Mouse (Mus musculus) forebrain, embryonic 10.5 days (tissue): Measurements from ENCODE around the gene Cops7b. TPM values are rescaled to one million over a fixed set of nuclear protein-coding genes. Genes with fewer than 3 reads are reported as not detected.

Source experiments
- DNase-seq: peaks from one replicate; pipeline ENCODE4 v3.0.0-alpha.2; 2017; ENCODE audit warnings: low spot score; ENCODE audit errors: extremely low spot score
- H3K27ac ChIP-seq: fragments of 300-500 bp; sonication (generic); 2 replicates; pipeline ENCODE4 v1.5.1; 2016; ENCODE audit warnings: mild to moderate bottlenecking
- H3K27me3 ChIP-seq: fragments of 300-500 bp; sonication (generic); 2 replicates; pipeline ENCODE4 v1.6.1; 2016; ENCODE audit warnings: mild to moderate bottlenecking; ENCODE audit not compliant: poor library complexity, severe bottlenecking
- H3K36me3 ChIP-seq: fragments of 300-500 bp; sonication (generic); replicated peaks from 2 replicates; pipeline ENCODE4 v1.6.1; 2016; ENCODE audit warnings: mild to moderate bottlenecking, moderate library complexity
- H3K4me1 ChIP-seq: fragments of 300-500 bp; sonication (generic); 2 replicates; pipeline ENCODE4 v1.6.1; 2016
- H3K4me3 ChIP-seq: fragments of 300-500 bp; sonication (generic); 2 replicates; pipeline ENCODE4 v1.5.1; 2016; ENCODE audit warnings: mild to moderate bottlenecking, moderate library complexity
- H3K9me3 ChIP-seq: fragments of 300-500 bp; sonication (generic); 2 replicates; pipeline ENCODE4 v1.6.1; 2016; ENCODE audit warnings: mild to moderate bottlenecking, moderate library complexity
- WGBS: fragments of 180-500 bp; shearing (Covaris S2); methylation state at CpG from one replicate; pipeline ENCODE4 v1.1.7; 2016; 5-methylcytosine and 5-hydroxymethylcytosine counted together
- polyA plus RNA-seq: library from polyadenylated mRNA; unstranded; fragments of >200 nt; fragmentation: Nextera tagmentation; extraction: Ambion mirVana; gene quantifications from 2 replicates; pipeline ENCODE4 v1.2.1, GENCODE M21; 2016

Gene Cops7b
- polyA plus RNA-seq, 1 experiment from 2014 or later: 75.9 TPM

DNA sequence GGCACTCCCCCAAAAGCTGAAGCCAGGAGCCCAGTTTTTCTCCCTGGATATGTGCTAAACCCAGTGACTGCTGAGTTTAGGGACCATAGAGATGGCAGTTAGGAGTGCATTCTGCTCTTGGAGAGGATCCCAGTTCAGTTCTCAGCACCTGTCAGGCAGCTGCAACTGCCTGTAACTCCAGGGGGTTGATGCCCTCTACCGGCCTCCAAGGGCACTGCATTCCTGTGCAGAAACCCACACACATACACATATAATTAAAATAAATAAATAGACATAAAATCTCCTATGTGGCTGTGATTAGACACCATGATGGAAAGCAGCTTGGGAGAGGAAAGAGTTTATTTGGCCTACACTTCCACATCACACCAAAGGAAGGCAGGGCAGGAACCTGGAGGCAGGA is 29.4 kb downstream of the Cops7b start:
- 69% methylated on average over 1 of the region's 1 CpGs for WGBS
- no peak for DNase-seq
- no peaks in the 10 kb centered on the region for H3K27me3 ChIP-seq
- H3K9me3 ChIP-seq: no peaks in the 10 kb centered on the region
- H3K36me3 ChIP-seq: peaks cover 17% of the 10 kb centered on the region
- H3K27ac ChIP-seq: no peak overlapping the region
- no peaks in the 10 kb centered on the region for H3K4me1 ChIP-seq
- no peak overlapping the region for H3K4me3 ChIP-seq

DNA sequence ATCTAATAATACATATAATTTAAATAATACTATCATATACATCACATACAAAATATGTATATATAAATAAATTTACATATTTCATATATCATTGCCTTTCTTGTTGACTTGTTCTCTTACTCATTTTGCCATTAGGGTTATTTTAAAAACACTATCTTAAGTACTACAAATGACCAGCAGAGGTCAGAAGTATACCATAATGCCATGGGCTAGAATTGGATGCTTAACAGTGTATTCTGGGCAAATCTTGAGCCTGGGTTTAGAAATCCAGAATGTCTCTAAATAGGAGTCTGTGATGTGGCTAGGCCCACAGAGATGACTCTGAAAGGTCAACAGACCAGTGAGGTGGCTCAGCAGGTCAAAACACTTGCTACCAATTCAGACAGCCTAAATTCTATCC is 31.6 kb downstream of the Cops7b start:
- Histone ChIP-seq H3K27me3 (no peaks in the 10 kb centered on the region), H3K27ac (no peak overlapping the region), H3K9me3 (no peaks in the 10 kb centered on the region), H3K4me3 (no peak overlapping the region), H3K36me3 (peaks cover 5% of the 10 kb centered on the region), H3K4me1 (no peaks in the 10 kb centered on the region)
- DNase-seq: no peak

- WGBS: 61% methylated on average over 10 of the region's 10 CpGs
Measured at GRCm38 (mm10) chr1:86618454-86619125, 35.9 kb downstream of the Cops7b start.

DNA sequence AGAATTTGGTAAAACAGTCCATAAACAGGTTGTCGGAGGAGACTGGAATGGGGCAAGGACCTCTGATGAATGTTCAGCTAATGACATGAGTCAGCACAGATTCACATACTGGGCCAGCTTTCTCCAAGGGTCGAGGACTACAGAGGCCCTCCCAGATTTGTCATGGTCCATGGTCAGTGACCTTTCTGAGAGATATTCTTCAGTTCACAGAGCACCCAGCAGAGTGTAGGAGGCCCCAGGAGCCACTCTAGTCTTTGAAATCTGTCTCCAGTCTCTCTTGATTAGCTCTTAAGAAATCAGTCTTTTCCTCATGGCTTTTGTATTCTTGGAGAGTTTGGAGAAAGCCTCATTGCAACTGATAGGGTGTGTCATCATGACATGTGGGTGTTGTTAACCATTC is 39.6 kb downstream of the Cops7b start:
- 73% methylated on average over 2 of the region's 2 CpGs for WGBS
- Histone ChIP-seq H3K4me1 (no peaks in the 10 kb centered on the region), H3K36me3 (no peaks in the 10 kb centered on the region), H3K9me3 (no peaks in the 10 kb centered on the region), H3K4me3 (no peak overlapping the region), H3K27ac (no peak overlapping the region), H3K27me3 (no peaks in the 10 kb centered on the region)
- no peak for DNase-seq

More at GRCm38 (mm10) chr1:86618454-86619125, 35.9 kb downstream of the Cops7b start:
- Histone ChIP-seq H3K27ac (no peak overlapping the region), H3K36me3 (no peaks in the 10 kb centered on the region), H3K4me3 (no peak overlapping the region), H3K4me1 (no peaks in the 10 kb centered on the region), H3K9me3 (no peaks in the 10 kb centered on the region), H3K27me3 (no peaks in the 10 kb centered on the region)
- peak; percentile 39 for DNase-seq

- WGBS: 80% methylated on average over 16 of the region's 16 CpGs
- Histone ChIP-seq H3K27ac (no peak overlapping the region), H3K9me3 (no peaks in the 10 kb centered on the region), H3K4me3 (no peak overlapping the region), H3K27me3 (no peaks in the 10 kb centered on the region), H3K4me1 (no peaks in the 10 kb centered on the region), H3K36me3 (no peaks in the 10 kb centered on the region)
- DNase-seq: no peak
Measured at GRCm38 (mm10) chr1:86623001-86624000, 40.6 kb downstream of the Cops7b start.

DNA sequence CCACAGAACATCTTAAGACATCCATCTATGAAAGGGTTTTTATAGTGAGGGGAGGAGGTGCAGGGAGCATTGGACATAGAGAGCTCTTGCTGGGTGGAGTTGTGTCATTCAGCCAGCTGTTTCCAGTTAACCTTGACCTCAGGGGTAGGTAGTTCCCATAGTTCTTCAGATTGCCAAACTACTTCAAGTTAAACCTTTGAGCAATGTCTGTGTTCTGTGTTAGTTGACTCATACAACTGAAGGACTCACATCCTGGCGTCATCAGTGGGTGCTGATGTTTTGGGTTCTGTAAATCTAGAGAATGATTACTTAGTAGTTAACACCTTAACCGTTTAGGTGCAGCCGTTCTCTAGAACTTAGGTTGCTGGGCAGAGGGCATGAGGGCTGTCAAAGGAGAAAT is 45.6 kb downstream of the Cops7b start:
- DNase-seq: no peak
- Histone ChIP-seq H3K4me1 (peaks cover 4% of the 10 kb centered on the region), H3K36me3 (no peaks in the 10 kb centered on the region), H3K9me3 (no peaks in the 10 kb centered on the region), H3K4me3 (no peak overlapping the region), H3K27ac (no peak overlapping the region), H3K27me3 (no peaks in the 10 kb centered on the region)
- 80% methylated on average over 3 of the region's 3 CpGs for WGBS

GRCm38 (mm10) chr1:86629936-86630335 is 47.2 kb downstream of the Cops7b start:
- H3K4me1 ChIP-seq: peaks cover 18% of the 10 kb centered on the region
- no peak overlapping the region for H3K4me3 ChIP-seq
- no peak overlapping the region for H3K27ac ChIP-seq
- no peaks in the 10 kb centered on the region for H3K36me3 ChIP-seq
- DNase-seq: no peak
- WGBS: 65% methylated on average over 4 of the region's 4 CpGs
- H3K27me3 ChIP-seq: no peaks in the 10 kb centered on the region
- H3K9me3 ChIP-seq: no peaks in the 10 kb centered on the region

DNA sequence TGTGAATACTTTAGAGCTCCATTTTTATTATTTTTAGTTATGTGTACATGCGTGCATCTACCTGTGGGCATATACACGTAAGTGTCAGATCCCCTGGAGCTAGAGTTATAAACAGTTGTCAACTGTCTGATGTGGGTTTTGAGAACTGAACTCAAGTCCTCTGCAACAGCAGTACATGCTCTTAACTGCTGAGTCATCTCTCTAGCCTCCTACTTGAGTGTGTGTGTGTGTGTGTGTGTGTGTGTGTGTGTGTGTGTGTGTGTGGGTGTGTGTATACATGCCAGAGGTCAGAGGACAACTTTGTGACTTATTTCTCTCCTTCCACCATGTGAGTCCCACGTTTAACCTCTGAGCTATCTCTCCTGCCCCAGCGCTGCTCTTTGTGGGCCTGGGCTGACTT is 47.8 kb downstream of the Cops7b start:
- Histone ChIP-seq H3K4me1 (peaks cover 18% of the 10 kb centered on the region), H3K9me3 (no peaks in the 10 kb centered on the region), H3K4me3 (no peak overlapping the region), H3K36me3 (no peaks in the 10 kb centered on the region), H3K27me3 (no peaks in the 10 kb centered on the region), H3K27ac (no peak overlapping the region)
- no peak for DNase-seq
- 88% methylated on average over 4 of the region's 4 CpGs for WGBS

DNA sequence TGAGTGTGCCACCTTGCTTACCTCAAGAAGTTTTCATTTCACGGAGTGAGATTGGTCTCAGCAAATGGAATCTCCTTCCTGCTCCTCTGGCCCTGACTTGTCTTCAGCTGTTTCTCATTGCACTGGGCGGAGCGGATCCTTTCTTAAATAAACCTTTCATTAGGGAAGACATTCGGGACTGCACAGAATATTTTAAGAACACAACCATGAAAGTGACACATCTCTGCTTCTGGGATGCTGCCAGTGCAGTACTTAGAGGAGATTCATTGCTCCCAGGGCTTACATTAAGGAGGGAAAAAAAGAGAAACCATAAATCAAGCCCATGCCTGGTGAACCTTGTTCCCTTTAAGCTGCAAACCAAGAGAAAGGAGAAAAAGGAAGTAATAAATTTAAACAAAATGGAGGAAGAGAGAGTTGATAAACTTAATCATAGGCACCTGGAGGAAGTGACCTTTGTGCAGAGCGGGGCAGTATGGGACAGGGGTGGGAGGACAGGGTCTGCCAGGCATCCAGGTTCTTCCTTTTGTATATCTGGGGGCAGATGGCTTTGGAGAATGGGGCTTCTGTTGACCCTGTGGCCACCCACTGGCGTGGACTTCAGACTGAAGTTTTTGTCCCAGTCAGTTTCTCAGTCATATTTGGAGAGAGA is 50.2 kb downstream of the Cops7b start:
- no peaks in the 10 kb centered on the region for H3K27me3 ChIP-seq
- H3K27ac ChIP-seq: 0 out of 2 replicates have a peak overlapping the region, but pooled peaks have one; percentile 20
- H3K4me3 ChIP-seq: no peak overlapping the region
- no peaks in the 10 kb centered on the region for H3K9me3 ChIP-seq
- no peak for DNase-seq
- H3K4me1 ChIP-seq: peaks cover 18% of the 10 kb centered on the region
- 68% methylated on average over 6 of the region's 6 CpGs for WGBS
- H3K36me3 ChIP-seq: no peaks in the 10 kb centered on the region

DNA sequence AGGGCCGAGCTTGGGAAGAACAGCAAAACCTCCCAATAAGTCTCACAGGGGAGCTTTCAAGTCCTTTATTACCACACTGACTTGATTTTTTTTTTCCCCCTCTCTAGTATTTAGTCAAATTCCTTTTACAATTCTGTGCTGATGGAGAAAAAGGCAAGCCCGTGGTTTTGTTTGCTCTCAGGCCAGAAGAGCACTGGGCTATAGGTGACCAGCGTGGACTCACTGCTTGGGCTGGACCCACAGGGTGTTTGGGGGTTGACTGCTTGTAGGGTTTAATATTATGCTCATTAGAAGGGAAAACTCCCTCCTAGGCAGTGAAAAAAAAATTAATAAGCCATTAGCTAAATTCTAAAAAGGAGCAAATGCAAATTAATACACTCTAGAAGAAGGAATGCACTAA is 50.7 kb downstream of the Cops7b start:
- Histone ChIP-seq H3K4me3 (no peak overlapping the region), H3K27me3 (no peaks in the 10 kb centered on the region), H3K9me3 (no peaks in the 10 kb centered on the region), H3K36me3 (no peaks in the 10 kb centered on the region), H3K4me1 (peaks cover 18% of the 10 kb centered on the region), H3K27ac (0 out of 2 replicates have a peak overlapping the region, but pooled peaks have one; percentile 20)
- 58% methylated on average over 3 of the region's 3 CpGs for WGBS
- DNase-seq: no peak

GRCm38 (mm10) chr1:86633840-86634750 is 51.4 kb downstream of the Cops7b start:
- Histone ChIP-seq H3K27me3 (no peaks in the 10 kb centered on the region), H3K4me1 (peaks cover 18% of the 10 kb centered on the region), H3K4me3 (peak overlapping the region; percentile 34; the same call in 1 of the 2 replicates), H3K36me3 (no peaks in the 10 kb centered on the region), H3K27ac (peak overlapping the region; percentile 60; the same call in 1 of the 2 replicates), H3K9me3 (no peaks in the 10 kb centered on the region)
- no peak for DNase-seq
- 52% methylated on average over 7 of the region's 7 CpGs for WGBS
